Mouse (Mus musculus) MEL (cell line): Measurements from ENCODE around the gene Erbb2. TPM values are rescaled to one million over a fixed set of nuclear protein-coding genes. Genes with fewer than 3 reads are reported as not detected.

Experiments
- DNase-seq: peaks from one replicate; pipeline ENCODE4 v3.0.0; 2011; ENCODE audit warnings: low read depth, low spot score
- H3K27ac ChIP-seq: 2 replicates; pipeline ENCODE4 v1.5.1; 2012; ENCODE audit warnings: low read depth, mild to moderate bottlenecking, control low read depth, low read length, moderate library complexity; ENCODE audit not compliant: control insufficient read depth
- H3K27me3 ChIP-seq, 2 experiments: fragments of 150-350 bp in 1 of 2; sonication (generic) in 1 of 2; 2 replicates each; pipeline ENCODE4 v1.6.1; 2012; ENCODE audit warnings: low read length in 2 of 2, mild to moderate bottlenecking in 2 of 2, improper control_type of control experiment in 1 of 2, moderate library complexity in 1 of 2; ENCODE audit not compliant: insufficient read depth in 2 of 2, control insufficient read depth in 1 of 2
- H3K36me3 ChIP-seq, 2 experiments: 2 replicates each; pipeline ENCODE4 v1.6.1; 2012 to 2014; ENCODE audit warnings: low read length in 2 of 2, improper control_type of control experiment in 1 of 2, inconsistent platforms in 1 of 2, mild to moderate bottlenecking in 1 of 2; ENCODE audit not compliant: insufficient read depth in 2 of 2, control insufficient read depth in 1 of 2
- H3K4me1 ChIP-seq, 2 experiments: fragments of 150-350 bp in 1 of 2; sonication (generic) in 1 of 2; 2 replicates each; pipeline ENCODE4 v1.6.1; 2012; ENCODE audit warnings: low read length in 2 of 2, improper control_type of control experiment in 1 of 2, mild to moderate bottlenecking in 1 of 2; ENCODE audit not compliant: insufficient read depth in 2 of 2, control insufficient read depth in 1 of 2
- H3K4me3 ChIP-seq, 2 experiments: fragments of 150-350 bp in 1 of 2; sonication (generic) in 1 of 2; 2 replicates each; pipeline ENCODE4 v1.5.1; 2012; ENCODE audit warnings: low read depth in 2 of 2, low read length in 2 of 2, mild to moderate bottlenecking in 2 of 2, moderate library complexity in 2 of 2, control low read depth in 1 of 2, improper control_type of control experiment in 1 of 2; ENCODE audit not compliant: control insufficient read depth in 1 of 2, insufficient read depth in 1 of 2
- H3K79me2 ChIP-seq: 2 replicates; pipeline ENCODE4 v1.6.1; 2012; ENCODE audit warnings: mild to moderate bottlenecking, low read length, moderate library complexity; ENCODE audit not compliant: control insufficient read depth, poor library complexity, insufficient read depth
- H3K9ac ChIP-seq: 2 replicates; pipeline ENCODE4 v1.6.1; 2012; ENCODE audit warnings: low read depth, mild to moderate bottlenecking, control low read depth, low read length, moderate library complexity; ENCODE audit not compliant: control insufficient read depth, poor library complexity, severe bottlenecking
- H3K9me3 ChIP-seq: fragments of 150-350 bp; sonication (generic); replicated peaks from 2 replicates; pipeline ENCODE4 v1.6.1; 2012; ENCODE audit warnings: mild to moderate bottlenecking, low read length, improper control_type of control experiment, moderate library complexity; ENCODE audit not compliant: insufficient read depth
- CTCF ChIP-seq, 3 experiments: IDR thresholded peaks in 2 of 3; conservative IDR thresholded peaks in 1 of 3; 2 replicates each; pipeline ENCODE4 v1.5.1; 2011 to 2012; ENCODE audit warnings: low read length in 3 of 3, low read depth in 2 of 3, mild to moderate bottlenecking in 2 of 3, improper control_type of control experiment in 1 of 3, inconsistent platforms in 1 of 3, mixed read lengths in 1 of 3, moderate library complexity in 1 of 3; ENCODE audit not compliant: control insufficient read depth in 1 of 3, insufficient read depth in 1 of 3, poor library complexity in 1 of 3, severe bottlenecking in 1 of 3
- JUND ChIP-seq: IDR thresholded peaks from 2 replicates; pipeline ENCODE4 v1.6.1; 2011; ENCODE audit warnings: low read depth, mild to moderate bottlenecking, improper control_type of control experiment, low read length
- KAT2A ChIP-seq: conservative IDR thresholded peaks from 2 replicates; pipeline ENCODE4 v1.6.1; 2012; ENCODE audit warnings: low read depth, low read length, improper control_type of control experiment, inconsistent platforms
- MAFK ChIP-seq: IDR thresholded peaks from 2 replicates; pipeline ENCODE4 v1.6.1; 2011; ENCODE audit warnings: low read depth, mild to moderate bottlenecking, low read length, improper control_type of control experiment, borderline replicate concordance
- MAX ChIP-seq: IDR thresholded peaks from 2 replicates; pipeline ENCODE4 v1.6.1; 2011; ENCODE audit warnings: low read length, improper control_type of control experiment
- MEF2A ChIP-seq: IDR thresholded peaks from 2 replicates; pipeline ENCODE4 v1.6.1; 2014; ENCODE audit warnings: low read depth, mild to moderate bottlenecking, inconsistent platforms, low read length, improper control_type of control experiment; ENCODE audit not compliant: poor library complexity, insufficient replicate concordance, severe bottlenecking; ENCODE audit errors: extremely low read depth
- MXI1 ChIP-seq: IDR thresholded peaks from 2 replicates; pipeline ENCODE4 v1.6.1; 2011; ENCODE audit warnings: mild to moderate bottlenecking, low read depth, low read length, improper control_type of control experiment
- NELFE ChIP-seq: IDR thresholded peaks from 2 replicates; pipeline ENCODE4 v1.6.1; 2011; ENCODE audit warnings: low read depth, low read length, improper control_type of control experiment
- POLR2A ChIP-seq, 2 experiments: IDR thresholded peaks; 2 replicates each; pipeline ENCODE4 v1.6.1; 2011 to 2012; ENCODE audit warnings: low read length in 2 of 2, mild to moderate bottlenecking in 2 of 2, control low read depth in 1 of 2, improper control_type of control experiment in 1 of 2, low read depth in 1 of 2, moderate library complexity in 1 of 2; ENCODE audit not compliant: control insufficient read depth in 1 of 2, insufficient read depth in 1 of 2, poor library complexity in 1 of 2
- POLR2AphosphoS2 ChIP-seq: IDR thresholded peaks from 2 replicates; pipeline ENCODE4 v1.6.1; 2011; ENCODE audit warnings: low read length, improper control_type of control experiment
- SIN3A ChIP-seq: IDR thresholded peaks from 2 replicates; pipeline ENCODE4 v1.6.1; 2012; ENCODE audit warnings: low read length, improper control_type of control experiment, inconsistent platforms
- SMC3 ChIP-seq: IDR thresholded peaks from 2 replicates; pipeline ENCODE4 v1.6.1; 2011; ENCODE audit warnings: low read depth, low read length, improper control_type of control experiment
- ZMIZ1 ChIP-seq: IDR thresholded peaks from 2 replicates; pipeline ENCODE4 v1.6.1; 2012; ENCODE audit warnings: low read depth, mild to moderate bottlenecking, inconsistent platforms, low read length, improper control_type of control experiment, moderate library complexity
- polyA plus RNA-seq, 2 experiments: library from polyadenylated mRNA; stranded (reverse) in 1 of 2; unstranded in 1 of 2; fragments of >175 nt in 1 of 2; fragments of >200 nt in 1 of 2; gene quantifications; 2 replicates each; pipeline versions ENCODE4 v1.2.1 to v1.2.4; 2012; ENCODE audit warnings: low replicate concordance in 2 of 2, low read depth in 1 of 2; ENCODE audit not compliant: insufficient read length in 2 of 2, insufficient read depth in 1 of 2, missing spikeins in 1 of 2
- total RNA-seq: library from RNA; depleted of rRNA; stranded (reverse); fragments of 300-350 nt; gene quantifications from 2 replicates; pipeline ENCODE4 v1.2.3, GENCODE M21; 2012

Erbb2 gene
- total and polyA plus RNA-seq, 3 experiments, result not detected

DNA sequence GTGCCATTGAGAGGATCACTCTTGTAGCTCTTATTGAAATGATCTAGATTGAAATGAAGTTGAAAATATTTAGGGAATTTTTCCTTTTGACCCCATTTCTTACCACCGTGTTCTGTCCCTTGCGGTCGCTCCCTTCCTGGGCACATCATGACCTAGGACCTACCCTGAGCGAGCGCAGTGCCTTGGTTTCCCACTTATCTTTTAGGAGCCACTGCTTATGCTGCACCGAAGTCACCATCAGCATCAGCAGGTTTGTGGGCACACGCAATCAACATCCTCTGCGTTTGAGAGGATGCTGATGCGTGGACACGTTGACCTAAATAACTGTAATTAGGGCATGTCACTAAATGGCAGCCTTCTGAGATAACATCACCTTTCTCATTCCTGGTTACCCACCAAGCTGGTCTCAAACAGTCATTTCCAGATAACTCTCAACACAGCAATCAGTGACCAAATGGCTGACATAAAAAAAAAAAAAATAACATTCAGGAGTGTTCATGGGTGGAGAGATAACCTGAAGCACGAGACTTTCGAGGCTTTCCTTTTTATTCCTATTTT is 67.7 kb downstream of the Erbb2 start:
- no peak overlapping the region for H3K9ac ChIP-seq
- no peak for DNase-seq
- no peaks in the 10 kb centered on the region for H3K9me3 ChIP-seq
- H3K79me2 ChIP-seq, result no peaks in the 10 kb centered on the region
- H3K4me3 ChIP-seq, result no peak overlapping the region
- no peak overlapping the region for H3K27ac ChIP-seq
- H3K4me1 ChIP-seq, result no peaks in the 10 kb centered on the region
- H3K27me3 ChIP-seq, result peaks cover 16 to 20% of the 10 kb centered on the region in 2 experiments
- H3K36me3 ChIP-seq, result no peaks in the 10 kb centered on the region
- TF ChIP-seq KAT2A, result no peak
- no peak for TF ChIP-seq ZMIZ1
- no peak for TF ChIP-seq POLR2A (IDR thresholded peaks at IDR 0.05; ENCODE audit: control insufficient read depth in 1 of 2, insufficient read depth in 1 of 2, low read depth in 1 of 2, low read length in 2 of 2, poor library complexity in 1 of 2)
- no peak for TF ChIP-seq NELFE
- no peak for TF ChIP-seq CTCF (IDR thresholded peaks at IDR 0.05 in 2 of 3, conservative IDR thresholded peaks at IDR 0.05 in 1 of 3; ENCODE audit: control insufficient read depth in 1 of 3, insufficient read depth in 1 of 3, low read depth in 2 of 3, low read length in 3 of 3, poor library complexity in 1 of 3, severe bottlenecking in 1 of 3)
- TF ChIP-seq SIN3A, result no peak
- TF ChIP-seq MAX, result no peak
- TF ChIP-seq MAFK, result no peak
- no peak for TF ChIP-seq MXI1

DNA sequence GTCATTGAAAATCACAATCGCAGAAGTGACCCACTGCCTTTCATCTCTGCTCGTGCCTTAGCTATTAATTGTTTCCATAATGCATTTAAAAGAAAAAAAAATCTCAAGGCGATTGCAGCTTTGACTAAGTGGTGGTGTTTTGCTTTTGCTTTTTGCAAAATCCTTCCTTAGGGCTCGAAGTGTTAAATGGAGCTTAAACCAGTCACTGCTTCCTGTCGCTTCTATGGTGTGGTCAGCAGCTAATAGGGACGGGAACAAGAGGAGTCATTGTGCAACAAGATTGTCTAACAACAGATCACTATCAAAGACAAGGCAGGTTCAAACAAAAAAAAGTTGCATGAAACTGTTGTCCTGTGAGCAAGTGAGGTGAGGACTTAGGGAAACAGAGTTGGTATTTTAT is 69.0 kb downstream of the Erbb2 start:
- TF ChIP-seq SMC3, result no peak
- no peak for TF ChIP-seq JUND
- TF ChIP-seq MEF2A, result no peak
- peaks cover 5 to 17% of the 10 kb centered on the region in 2 experiments for H3K27me3 ChIP-seq
- no peaks in the 10 kb centered on the region for H3K4me1 ChIP-seq
- H3K36me3 ChIP-seq, result no peaks in the 10 kb centered on the region
- DNase-seq, result no peak
- H3K79me2 ChIP-seq, result no peaks in the 10 kb centered on the region
- no peak overlapping the region for H3K4me3 ChIP-seq
- no peaks in the 10 kb centered on the region for H3K9me3 ChIP-seq
- H3K27ac ChIP-seq, result no peak overlapping the region
- no peak overlapping the region for H3K9ac ChIP-seq

DNA sequence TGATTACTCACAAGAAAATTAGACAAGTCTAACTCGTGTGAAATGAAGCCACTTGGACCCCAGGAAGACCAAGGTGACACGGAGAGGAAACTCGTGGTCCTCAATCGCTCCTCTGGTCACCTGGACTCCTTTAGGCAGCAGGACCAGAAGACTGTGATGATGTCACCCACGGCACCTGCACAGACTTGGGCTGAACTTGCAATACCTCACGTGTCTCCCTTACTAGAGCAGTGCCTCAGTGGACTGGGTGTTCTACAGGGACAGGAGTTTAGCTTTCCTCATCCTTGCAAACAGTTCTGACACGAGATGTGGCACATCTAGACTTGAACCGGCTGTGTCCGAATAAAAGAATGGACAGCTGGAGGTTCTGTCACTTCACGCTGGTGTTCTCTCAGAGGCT is 69.8 kb downstream of the Erbb2 start:
- no peaks in the 10 kb centered on the region for H3K9me3 ChIP-seq
- H3K27me3 ChIP-seq, result peaks cover 5 to 14% of the 10 kb centered on the region in 2 experiments
- no peaks in the 10 kb centered on the region for H3K79me2 ChIP-seq
- no peak for DNase-seq
- H3K9ac ChIP-seq, result no peak overlapping the region
- no peak overlapping the region for H3K27ac ChIP-seq
- no peak for TF ChIP-seq POLR2AphosphoS2
- TF ChIP-seq SIN3A, result no peak
- no peaks in the 10 kb centered on the region for H3K36me3 ChIP-seq
- no peaks in the 10 kb centered on the region for H3K4me1 ChIP-seq
- H3K4me3 ChIP-seq, result no peak overlapping the region
